Mouse (Mus musculus) midbrain, embryonic 13.5 days (tissue): ENCODE data around the gene Cntrl. TPM values are rescaled to one million over a fixed set of nuclear protein-coding genes. Genes with fewer than 3 reads are reported as not detected.

ENCODE experiments used
- ATAC-seq: fragments of 200-750 bp; cut with Nextera tagmentation; 2 replicates; pipeline ENCODE4 v1.8.0; 2017; ENCODE audit warnings: mild to moderate bottlenecking, moderate TSS enrichment, moderate library complexity
- H3K27ac ChIP-seq: fragments of 300-500 bp; sonication (generic); 2 replicates; pipeline ENCODE4 v1.5.1; 2015; ENCODE audit warnings: inconsistent platforms, mild to moderate bottlenecking, moderate library complexity
- H3K27me3 ChIP-seq: fragments of 300-500 bp; sonication (generic); 2 replicates; pipeline ENCODE4 v1.6.1; 2015; ENCODE audit warnings: mild to moderate bottlenecking, inconsistent platforms
- H3K36me3 ChIP-seq: fragments of 300-500 bp; sonication (generic); 2 replicates; pipeline ENCODE4 v1.6.1; 2015; ENCODE audit warnings: mild to moderate bottlenecking, inconsistent platforms
- H3K4me1 ChIP-seq: fragments of 300-500 bp; sonication (generic); replicated peaks from 2 replicates; pipeline ENCODE4 v1.6.1; 2015; ENCODE audit warnings: inconsistent platforms
- H3K4me2 ChIP-seq: fragments of 300-500 bp; sonication (generic); replicated peaks from 2 replicates; pipeline ENCODE4 v1.6.1; 2015; ENCODE audit warnings: moderate library complexity, mild to moderate bottlenecking, inconsistent platforms
- H3K4me3 ChIP-seq: fragments of 300-500 bp; sonication (generic); replicated peaks from 2 replicates; pipeline ENCODE4 v1.5.1; 2015; ENCODE audit warnings: mild to moderate bottlenecking, inconsistent platforms
- H3K9ac ChIP-seq: fragments of 300-500 bp; sonication (generic); replicated peaks from 2 replicates; pipeline ENCODE4 v1.6.1; 2015; ENCODE audit warnings: mild to moderate bottlenecking, inconsistent platforms
- H3K9me3 ChIP-seq: fragments of 300-500 bp; sonication (generic); 2 replicates; pipeline ENCODE4 v1.6.1; 2016; ENCODE audit warnings: mild to moderate bottlenecking, inconsistent platforms
- WGBS: fragments of 180-500 bp; shearing (Covaris S2); methylation state at CpG from one replicate; pipeline ENCODE4 v1.1.7; 2015; 5-methylcytosine and 5-hydroxymethylcytosine counted together
- polyA plus RNA-seq: library from polyadenylated mRNA; unstranded; fragments of >200 nt; fragmentation: Nextera tagmentation; extraction: Ambion mirVana; gene quantifications from 2 replicates; pipeline ENCODE4 v1.2.1, GENCODE M21; 2015

Gene Cntrl
- polyA plus RNA-seq, 1 experiment from 2014 or later: 18.1 TPM

GRCm38 (mm10) chr2:35160206-35160605 is 50.9 kb downstream of the Cntrl start:
- 66% methylated on average over 5 of the region's 5 CpGs for WGBS
- H3K36me3 ChIP-seq: peaks cover 77% of the 10 kb centered on the region
- no peaks in the 10 kb centered on the region for H3K9me3 ChIP-seq
- H3K9ac ChIP-seq: no peak overlapping the region
- ATAC-seq: no peak
- H3K27me3 ChIP-seq: no peaks in the 10 kb centered on the region
- no peaks in the 10 kb centered on the region for H3K4me1 ChIP-seq
- H3K4me3 ChIP-seq: no peak overlapping the region
- no peak overlapping the region for H3K4me2 ChIP-seq
- no peak overlapping the region for H3K27ac ChIP-seq

GRCm38 (mm10) chr2:35161846-35162488 is 52.7 kb downstream of the Cntrl start:
- no peak overlapping the region for H3K4me3 ChIP-seq
- WGBS: 86% methylated on average over 4 of the region's 4 CpGs
- H3K27me3 ChIP-seq: no peaks in the 10 kb centered on the region
- peaks cover 77% of the 10 kb centered on the region for H3K36me3 ChIP-seq
- H3K27ac ChIP-seq: no peak overlapping the region
- no peak for ATAC-seq
- H3K4me2 ChIP-seq: no peak overlapping the region
- H3K9ac ChIP-seq: no peak overlapping the region
- no peaks in the 10 kb centered on the region for H3K4me1 ChIP-seq
- no peaks in the 10 kb centered on the region for H3K9me3 ChIP-seq

- Histone ChIP-seq H3K4me1 (no peaks in the 10 kb centered on the region), H3K4me2 (no peak overlapping the region), H3K9me3 (no peaks in the 10 kb centered on the region), H3K27me3 (no peaks in the 10 kb centered on the region), H3K9ac (no peak overlapping the region), H3K36me3 (peaks cover 72% of the 10 kb centered on the region), H3K4me3 (no peak overlapping the region), H3K27ac (no peak overlapping the region)
- 95% methylated on average over 5 of the region's 5 CpGs for WGBS
- no peak for ATAC-seq
These were observed 54.1 kb downstream of the Cntrl start for GRCm38 (mm10) chr2:35163396-35163795.

- Histone ChIP-seq H3K4me3 (no peak overlapping the region), H3K36me3 (peaks cover 68% of the 10 kb centered on the region), H3K27ac (no peak overlapping the region), H3K4me1 (no peaks in the 10 kb centered on the region), H3K27me3 (no peaks in the 10 kb centered on the region), H3K9me3 (no peaks in the 10 kb centered on the region), H3K9ac (no peak overlapping the region), H3K4me2 (no peak overlapping the region)
- WGBS: 95% methylated on average over 13 of the region's 13 CpGs
- no peak for ATAC-seq
These were observed 56.1 kb downstream of the Cntrl start for GRCm38 (mm10) chr2:35165416-35165815.

- 92% methylated on average over 5 of the region's 5 CpGs for WGBS
These were observed 57.5 kb downstream of the Cntrl start for GRCm38 (mm10) chr2:35166816-35167215.

GRCm38 (mm10) chr2:35169452-35169851 is 60.2 kb downstream of the Cntrl start:
- 94% methylated on average over 2 of the region's 2 CpGs for WGBS
- Histone ChIP-seq H3K4me1 (no peaks in the 10 kb centered on the region), H3K4me2 (no peak overlapping the region), H3K4me3 (no peak overlapping the region), H3K27ac (no peak overlapping the region), H3K9ac (no peak overlapping the region), H3K36me3 (peaks cover 77% of the 10 kb centered on the region), H3K9me3 (no peaks in the 10 kb centered on the region), H3K27me3 (no peaks in the 10 kb centered on the region)
- no peak for ATAC-seq

More at GRCm38 (mm10) chr2:35166816-35167215, 57.5 kb downstream of the Cntrl start:
- Histone ChIP-seq H3K36me3 (peaks cover 76% of the 10 kb centered on the region), H3K9ac (no peak overlapping the region), H3K4me3 (no peak overlapping the region), H3K27ac (no peak overlapping the region), H3K4me1 (no peaks in the 10 kb centered on the region), H3K27me3 (no peaks in the 10 kb centered on the region), H3K9me3 (no peaks in the 10 kb centered on the region), H3K4me2 (no peak overlapping the region)
- no peak for ATAC-seq

- Histone ChIP-seq H3K36me3 (peaks cover 83% of the 10 kb centered on the region), H3K4me3 (no peak overlapping the region), H3K9ac (no peak overlapping the region), H3K4me2 (no peak overlapping the region), H3K9me3 (no peaks in the 10 kb centered on the region), H3K4me1 (no peaks in the 10 kb centered on the region), H3K27ac (no peak overlapping the region), H3K27me3 (no peaks in the 10 kb centered on the region)
- no peak for ATAC-seq
- 90% methylated on average over 10 of the region's 10 CpGs for WGBS
These were observed 62.1 kb downstream of the Cntrl start for GRCm38 (mm10) chr2:35171341-35171861.

- no peak for ATAC-seq
- H3K4me3 ChIP-seq: no peak overlapping the region
- H3K4me1 ChIP-seq: no peaks in the 10 kb centered on the region
- no peaks in the 10 kb centered on the region for H3K27me3 ChIP-seq
- no peak overlapping the region for H3K27ac ChIP-seq
- peaks cover 85% of the 10 kb centered on the region for H3K36me3 ChIP-seq
- WGBS: 94% methylated on average over 4 of the region's 4 CpGs
- H3K4me2 ChIP-seq: no peak overlapping the region
- H3K9ac ChIP-seq: no peak overlapping the region
- H3K9me3 ChIP-seq: no peaks in the 10 kb centered on the region
These were observed 63.0 kb downstream of the Cntrl start for GRCm38 (mm10) chr2:35172246-35172645.

GRCm38 (mm10) chr2:35173666-35174065 is 64.4 kb downstream of the Cntrl start:
- Histone ChIP-seq H3K9ac (no peak overlapping the region), H3K36me3 (peaks cover 88% of the 10 kb centered on the region), H3K4me3 (no peak overlapping the region), H3K4me1 (no peaks in the 10 kb centered on the region), H3K27me3 (no peaks in the 10 kb centered on the region), H3K4me2 (no peak overlapping the region), H3K27ac (no peak overlapping the region), H3K9me3 (no peaks in the 10 kb centered on the region)
- WGBS: 89% methylated on average over 5 of the region's 5 CpGs
- ATAC-seq: no peak

- no peak for ATAC-seq
- Histone ChIP-seq H3K27me3 (no peaks in the 10 kb centered on the region), H3K36me3 (peaks cover 91% of the 10 kb centered on the region), H3K4me2 (no peak overlapping the region), H3K27ac (no peak overlapping the region), H3K9ac (no peak overlapping the region), H3K4me1 (no peaks in the 10 kb centered on the region), H3K9me3 (no peaks in the 10 kb centered on the region), H3K4me3 (no peak overlapping the region)
- 66% methylated on average over 5 of the region's 5 CpGs for WGBS
These were observed 64.8 kb downstream of the Cntrl start for GRCm38 (mm10) chr2:35174100-35174499.

- no peaks in the 10 kb centered on the region for H3K9me3 ChIP-seq
- no peaks in the 10 kb centered on the region for H3K4me1 ChIP-seq
- 93% methylated on average over 12 of the region's 12 CpGs for WGBS
- H3K27ac ChIP-seq: no peak overlapping the region
- peaks cover 88% of the 10 kb centered on the region for H3K36me3 ChIP-seq
- H3K27me3 ChIP-seq: no peaks in the 10 kb centered on the region
- H3K4me2 ChIP-seq: no peak overlapping the region
- ATAC-seq: no peak
- no peak overlapping the region for H3K4me3 ChIP-seq
- H3K9ac ChIP-seq: no peak overlapping the region
These were observed 66.2 kb downstream of the Cntrl start for GRCm38 (mm10) chr2:35175281-35176065.

GRCm38 (mm10) chr2:35178153-35178552 is 68.9 kb downstream of the Cntrl start:
- Histone ChIP-seq H3K27ac (no peak overlapping the region), H3K27me3 (no peaks in the 10 kb centered on the region), H3K36me3 (peaks cover 82% of the 10 kb centered on the region), H3K9ac (no peak overlapping the region), H3K4me3 (no peak overlapping the region), H3K4me2 (no peak overlapping the region), H3K9me3 (no peaks in the 10 kb centered on the region), H3K4me1 (no peaks in the 10 kb centered on the region)
- no peak for ATAC-seq
- 86% methylated on average over 3 of the region's 3 CpGs for WGBS
